Mouse (Mus musculus) embryonic stem cell, embryonic (primary cell): ENCODE measurements around the gene Gas1.

Experiments used
- CTCF ChIA-PET, 4 experiments: fragments of 300-600 bp in 2 of 4; fragments of 350-600 bp in 2 of 4; sonication (Branson Sonifier 250); formaldehyde crosslinking; loops; one replicate each; lab custom pipeline; 2022; ENCODE audit warnings: inconsistent platforms in 2 of 4; lab: Charles Lee
- POLR2A ChIA-PET, 4 experiments: fragments of 300-600 bp in 2 of 4; fragments of 350-600 bp in 2 of 4; sonication (Branson Sonifier 250); formaldehyde crosslinking; loops; one replicate each; lab custom pipeline; 2022; ENCODE audit warnings: antibody characterized with exemption in 4 of 4, inconsistent platforms in 1 of 4; lab: Charles Lee

Gene Gas1

GRCm38 (mm10) chr13:60177106-60177796 lies at the start of gene Gas1:
Gene Gas1, minus strand, starts transcription at chr13:60177365.
- CTCF ChIA-PET = interaction anchor here in 3 of 4 experiments (0.6 to 2.9 kb wide), 10 partner anchors 87 to 642 kb away, joined by 3 to 12 read pairs (median 5); no protein-coding TSS in a partner anchor
- POLR2A ChIA-PET = interaction anchor here (0.6 to 2.1 kb wide), 26 partner anchors 11 to 674 kb away, joined by 3 to 12 read pairs (median 4); partner anchors contain the start of genes Isca1 (in 1 of the 4) and Tut7 (in 1 of the 4)

DNA sequence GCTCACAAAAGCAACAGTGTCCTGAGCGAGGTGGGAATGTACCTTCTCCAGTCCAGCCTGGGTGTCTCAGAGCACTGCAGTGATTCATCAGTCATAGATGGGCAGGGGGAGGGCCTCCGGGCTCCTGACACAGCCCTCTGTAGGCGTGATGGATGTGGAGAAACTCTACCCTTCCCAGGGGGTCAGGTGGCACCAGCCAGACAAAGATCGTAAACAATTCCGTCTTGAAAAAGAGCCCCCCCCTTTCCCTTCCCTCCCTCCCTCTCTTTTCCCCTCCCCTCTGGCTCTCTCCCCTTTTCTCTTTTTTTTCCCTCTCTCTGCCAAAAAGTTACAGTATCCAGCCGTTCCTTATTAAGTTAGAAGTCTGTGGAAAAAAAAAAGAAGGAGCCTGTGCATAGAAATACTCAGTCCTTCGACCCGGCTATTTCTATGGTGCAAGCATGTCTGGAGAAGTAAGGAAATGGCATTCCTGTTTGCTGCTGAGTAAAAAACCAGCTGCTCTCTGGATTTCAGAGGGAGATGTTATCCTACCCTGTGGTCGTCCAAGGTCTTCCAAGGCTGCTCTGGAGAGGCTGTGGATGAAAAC lies 49.2 kb upstream of the Gas1 start:
- POLR2A ChIA-PET = no interaction called here
- CTCF ChIA-PET = interaction anchor here in 1 of 4 experiments (0.9 kb wide), 1 partner anchor 518 kb away, joined by 3 read pairs; no protein-coding TSS in a partner anchor

GRCm38 (mm10) chr13:60225736-60226135 lies 48.6 kb upstream of the Gas1 start:
- CTCF ChIA-PET = interaction anchor here in 1 of 4 experiments (0.9 kb wide), 1 partner anchor 518 kb away, joined by 3 read pairs; no protein-coding TSS in a partner anchor
- POLR2A ChIA-PET = interaction anchor here in 1 of 4 experiments (0.7 kb wide), 1 partner anchor 67 kb away, joined by 4 read pairs; no protein-coding TSS in a partner anchor

GRCm38 (mm10) chr13:60225276-60225675 lies 48.1 kb upstream of the Gas1 start:
- CTCF ChIA-PET = interaction anchor here in 1 of 4 experiments (0.9 kb wide), 1 partner anchor 519 kb away, joined by 3 read pairs; no protein-coding TSS in a partner anchor
- POLR2A ChIA-PET = interaction anchor here in 1 of 4 experiments (0.6 to 1.0 kb wide), 3 partner anchors 11 to 100 kb away, joined by 3 to 4 read pairs (median 3); no protein-coding TSS in a partner anchor

DNA sequence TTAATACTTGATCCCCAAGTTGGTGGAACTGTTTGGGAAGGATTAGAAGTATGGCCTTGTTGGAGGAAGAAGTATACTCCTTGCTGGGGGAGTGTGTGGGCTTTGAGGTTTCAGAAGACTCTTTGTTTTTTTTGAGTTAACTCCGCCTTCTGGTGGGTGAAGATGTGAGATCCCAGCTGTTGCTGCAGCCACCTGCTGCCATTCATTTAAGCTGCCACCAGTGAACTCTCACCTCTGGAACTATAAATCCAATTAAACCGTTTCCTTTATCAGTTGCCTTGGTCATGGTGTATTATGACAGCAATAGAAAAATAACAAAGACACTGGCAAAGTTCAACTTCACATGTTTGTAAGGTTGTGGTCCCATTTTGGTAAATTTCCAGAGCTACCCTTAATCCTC lies 46.6 kb upstream of the Gas1 start:
- ChIA-PET CTCF (no interaction called here), POLR2A (no interaction called here)

DNA sequence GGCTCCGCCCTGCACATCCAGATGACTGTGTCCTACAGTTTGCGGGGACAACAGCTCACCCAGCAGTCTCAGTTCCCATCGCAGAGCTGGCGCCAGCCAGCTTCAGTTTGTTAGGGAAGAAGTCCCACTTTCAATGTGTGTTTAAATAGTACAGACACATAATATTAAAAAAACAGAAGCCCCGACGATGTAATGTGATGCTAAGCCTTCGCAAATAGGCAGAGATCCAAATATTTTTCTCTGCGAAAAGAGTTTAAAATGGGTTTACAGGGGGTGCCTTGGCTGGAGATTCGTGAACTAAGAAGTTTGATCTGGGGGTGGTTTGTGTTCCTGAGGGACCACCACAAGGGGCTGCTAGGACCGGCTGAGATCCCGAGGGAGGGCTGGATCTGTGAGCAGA lies 45.2 kb upstream of the Gas1 start:
- POLR2A ChIA-PET = no interaction called here
- CTCF ChIA-PET = no interaction called here

DNA sequence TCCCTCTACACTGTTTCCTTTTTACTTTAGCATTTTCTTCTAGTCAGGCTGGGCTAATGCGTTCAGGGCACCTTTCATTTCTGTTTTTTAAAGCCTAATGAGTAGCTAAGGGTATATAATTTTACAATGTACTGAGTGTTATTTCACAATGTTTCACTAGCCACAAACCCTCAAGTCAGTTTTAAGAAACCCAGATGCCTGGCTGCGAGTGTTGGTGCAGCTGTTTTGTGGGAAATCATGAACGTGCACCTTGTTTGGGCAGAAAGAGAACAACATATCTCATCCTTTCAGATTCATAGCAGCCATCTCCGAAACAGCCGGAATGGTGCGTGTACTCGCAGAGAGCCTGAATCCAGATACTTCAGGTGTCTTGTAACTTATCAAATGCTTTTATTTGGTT lies 36.7 kb upstream of the Gas1 start:
- POLR2A ChIA-PET = no interaction called here
- CTCF ChIA-PET = no interaction called here

GRCm38 (mm10) chr13:60207135-60207601 lies 30.0 kb upstream of the Gas1 start:
- ChIA-PET CTCF (interaction anchor here in 1 of 4 experiments (0.6 kb wide), 1 partner anchor 250 kb away, joined by 6 read pairs; no protein-coding TSS in a partner anchor), POLR2A (no interaction called here)

DNA sequence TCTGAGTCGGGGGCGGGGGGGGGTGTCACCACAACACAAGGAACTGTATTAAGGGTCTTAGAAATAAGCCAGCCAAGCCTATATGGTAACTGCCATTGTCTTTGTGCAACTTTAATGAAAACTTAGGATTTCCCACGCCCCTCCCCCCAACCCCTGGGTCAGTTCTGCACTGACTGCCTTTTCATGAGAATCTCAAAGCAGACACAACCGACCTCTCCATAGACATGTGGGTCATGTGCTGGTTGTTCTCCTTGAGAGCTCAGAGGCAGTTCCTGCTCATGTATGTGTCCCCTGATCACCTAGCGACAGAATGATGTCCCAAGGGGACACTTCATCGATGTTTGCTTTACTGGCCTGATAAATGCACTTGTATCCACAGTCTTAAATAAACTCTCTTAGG lies 27.6 kb upstream of the Gas1 start:
- ChIA-PET POLR2A (no interaction called here), CTCF (no interaction called here)

GRCm38 (mm10) chr13:60193273-60193672 lies 16.1 kb upstream of the Gas1 start:
- ChIA-PET POLR2A (no interaction called here), CTCF (no interaction called here)

GRCm38 (mm10) chr13:60189923-60190322 lies 12.8 kb upstream of the Gas1 start:
- ChIA-PET CTCF (no interaction called here), POLR2A (no interaction called here)

GRCm38 (mm10) chr13:60188952-60189351 lies 11.8 kb upstream of the Gas1 start:
- CTCF ChIA-PET = interaction anchor here in 1 of 4 experiments (1.6 kb wide), 1 partner anchor 10 kb away, joined by 4 read pairs; no protein-coding TSS in a partner anchor
- POLR2A ChIA-PET = interaction anchor here in 3 of 4 experiments (0.6 to 1.3 kb wide), 4 partner anchors 10 to 42 kb away, joined by 3 to 7 read pairs (median 4); partner anchors contain the start of gene Gas1 (in 1 of the 3)

GRCm38 (mm10) chr13:60187276-60187675 lies 10.1 kb upstream of the Gas1 start:
- ChIA-PET CTCF (no interaction called here), POLR2A (no interaction called here)

DNA sequence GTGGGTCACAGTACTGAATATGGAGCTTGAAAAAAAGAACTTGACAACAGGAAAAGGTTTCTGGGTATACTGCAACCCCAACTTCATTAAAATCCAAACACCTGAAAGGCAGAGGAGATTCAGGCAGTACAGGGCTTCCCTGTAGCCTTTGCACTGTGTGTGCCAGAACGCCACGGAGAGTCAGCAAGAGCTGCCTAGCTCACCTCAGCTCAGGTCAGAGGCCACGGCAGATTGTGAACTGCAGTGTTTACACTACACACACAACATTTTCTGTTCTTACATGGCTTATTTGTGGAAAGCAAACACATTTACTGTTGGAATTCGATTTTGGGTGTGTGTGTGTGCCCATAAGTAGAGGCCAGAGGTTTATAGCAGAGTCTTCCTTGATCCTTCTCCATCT lies 5.2 kb upstream of the Gas1 start:
- CTCF ChIA-PET = interaction anchor here in 1 of 4 experiments (0.8 kb wide), 1 partner anchor 247 kb away, joined by 3 read pairs; no protein-coding TSS in a partner anchor
- POLR2A ChIA-PET = no interaction called here

- CTCF ChIA-PET = interaction anchor here in 3 of 4 experiments (0.6 to 2.2 kb wide), 7 partner anchors 9 to 383 kb away, joined by 3 to 6 read pairs (median 4); no protein-coding TSS in a partner anchor
- POLR2A ChIA-PET = interaction anchor here in 3 of 4 experiments (0.8 to 2.2 kb wide), 4 partner anchors 9 to 1723 kb away, joined by 3 to 10 read pairs (median 5); no protein-coding TSS in a partner anchor
These were observed 2.5 kb upstream of the Gas1 start for GRCm38 (mm10) chr13:60179641-60180040.

DNA sequence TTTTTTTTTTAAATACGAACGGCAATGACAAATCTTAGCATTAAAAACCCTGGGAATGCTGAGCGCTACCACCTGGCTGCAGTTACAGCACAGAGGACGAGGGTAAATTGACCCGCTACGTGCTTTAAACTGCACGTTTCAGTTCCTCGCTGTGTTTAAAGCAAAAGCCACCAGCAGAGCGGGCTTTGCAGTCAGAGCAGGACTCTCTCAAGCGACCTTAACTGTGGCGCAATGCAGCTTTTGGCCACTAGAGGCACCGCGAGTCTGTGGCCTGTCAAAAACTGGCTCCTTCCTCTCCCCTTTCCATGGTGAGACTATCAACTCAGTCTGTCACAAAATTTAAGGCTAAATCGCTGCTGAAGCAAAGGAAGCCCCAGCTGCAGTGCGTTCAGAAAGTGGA lies 1.3 kb upstream of the Gas1 start:
- POLR2A ChIA-PET = interaction anchor here in 3 of 4 experiments (0.7 to 2.2 kb wide), 9 partner anchors 10 to 408 kb away, joined by 3 to 7 read pairs (median 3); partner anchors contain the start of gene Isca1 (in 1 of the 3)
- CTCF ChIA-PET = interaction anchor here (0.6 to 2.9 kb wide), 15 partner anchors 10 to 1230 kb away, joined by 3 to 12 read pairs (median 4); no protein-coding TSS in a partner anchor

DNA sequence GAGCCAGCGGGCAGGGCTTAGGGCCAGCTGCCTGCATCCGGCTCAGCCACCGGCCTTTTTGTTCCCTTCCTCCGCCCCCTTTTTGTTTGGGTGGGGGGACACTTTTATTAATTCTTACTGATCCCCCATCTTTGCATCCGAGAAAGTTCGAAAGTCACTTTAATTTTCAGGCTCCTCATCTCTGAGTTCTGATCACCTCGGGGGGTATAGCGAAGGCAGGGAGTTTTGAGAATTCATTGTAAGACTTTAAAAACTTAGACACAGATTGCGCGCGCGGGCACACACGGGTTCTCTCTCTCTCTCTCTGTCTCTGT lies 589 bp upstream of the Gas1 start:
- ChIA-PET POLR2A (interaction anchor here (0.6 to 2.1 kb wide), 25 partner anchors 11 to 673 kb away, joined by 3 to 12 read pairs (median 4); partner anchors contain the start of genes Isca1 (in 1 of the 4) and Tut7 (in 1 of the 4)), CTCF (interaction anchor here in 3 of 4 experiments (0.6 to 2.9 kb wide), 6 partner anchors 87 to 1229 kb away, joined by 3 to 12 read pairs (median 6); no protein-coding TSS in a partner anchor)

DNA sequence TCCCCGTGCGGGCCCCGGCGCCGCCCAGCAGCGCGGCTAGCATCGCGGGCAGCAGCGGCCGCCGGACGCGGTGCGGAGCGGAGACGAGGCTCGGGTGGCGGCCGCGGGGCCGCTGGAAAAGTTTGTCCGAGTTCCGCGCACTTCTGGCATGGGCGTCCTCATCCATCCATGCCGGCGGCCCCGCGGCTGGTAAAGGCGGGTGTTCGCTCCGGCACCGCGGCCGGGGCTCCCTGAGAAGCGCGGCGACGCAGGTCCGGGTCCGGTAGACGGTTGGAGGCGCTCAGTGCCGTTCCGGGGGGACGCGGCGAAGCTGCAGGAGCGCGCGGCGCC lies 424 bp downstream of the Gas1 start:
- ChIA-PET POLR2A (interaction anchor here in 2 of 4 experiments (0.8 to 2.1 kb wide), 18 partner anchors 11 to 562 kb away, joined by 3 to 12 read pairs (median 4); partner anchors contain the start of genes Isca1 (in 1 of the 2) and Tut7 (in 1 of the 2)), CTCF (interaction anchor here in 3 of 4 experiments (0.6 to 2.9 kb wide), 6 partner anchors 88 to 642 kb away, joined by 3 to 12 read pairs (median 5); no protein-coding TSS in a partner anchor)
